ENCODE assay signal across 25 mouse cellular contexts in the genomic region with DNA sequence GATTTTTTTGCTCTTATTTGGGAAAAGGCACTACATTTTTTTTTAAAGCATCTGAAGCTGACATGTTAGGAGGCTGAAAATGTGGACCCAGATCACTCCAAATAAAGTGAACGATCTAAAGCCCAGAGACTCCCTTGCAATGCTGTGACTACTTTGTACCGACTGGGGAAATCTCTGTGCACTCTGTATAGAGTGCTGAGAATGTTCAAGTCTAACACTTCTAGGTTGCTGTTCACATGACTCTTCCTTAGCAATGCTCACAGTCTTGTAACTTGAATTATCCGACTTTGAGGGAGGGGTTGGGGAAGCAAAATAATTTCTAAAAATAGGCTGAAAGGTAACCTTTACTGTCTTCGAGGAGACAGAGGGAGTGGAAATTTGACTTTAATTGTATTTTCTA.
"Had no signal": no experiment of that assay in that cellular context is flagged by ENCODE, and none has a peak within 500 bp of the region (broad histone marks: within the 10 kb centered on the region; RNA-seq: fewer than 3 reads in every experiment).

No protein-coding gene starts in this region.

- H3K4me1 ChIP-seq: embryonic facial prominence, embryonic 10.5 days; embryonic facial prominence, embryonic 12.5 days; embryonic facial prominence, embryonic 15.5 days; forebrain, embryonic 12.5 days; heart, embryonic 10.5 days had no signal

- H3K27ac ChIP-seq: embryonic facial prominence, embryonic 10.5 days; embryonic facial prominence, embryonic 12.5 days; embryonic facial prominence, embryonic 13.5 days; embryonic facial prominence, embryonic 15.5 days; forebrain, embryonic 12.5 days; gastrocnemius, adult 2 months; heart, adult 2 months; heart, embryonic 10.5 days had no signal

- H3K9me3 ChIP-seq: embryonic facial prominence, embryonic 10.5 days; embryonic facial prominence, embryonic 12.5 days; embryonic facial prominence, embryonic 13.5 days; embryonic facial prominence, embryonic 15.5 days; forebrain, embryonic 12.5 days; heart, embryonic 10.5 days had no signal

- H3K27me3 ChIP-seq: embryonic facial prominence, embryonic 12.5 days; embryonic facial prominence, embryonic 13.5 days; embryonic facial prominence, embryonic 15.5 days; forebrain, embryonic 12.5 days had no signal

- DNase-seq: cerebellum, adult 2 months; cerebellum, adult 8-10 months; cerebellum, adult 9-10 months; cerebellum, adult 9-11 months; cerebellum, postnatal 10 days; cerebellum, postnatal 14 days; cerebellum, postnatal 25 days; cerebellum, postnatal 36 days; embryo, embryonic 11 days; gastrocnemius, adult 2 months; gastrocnemius, postnatal 10 days; gastrocnemius, postnatal 14 days; gastrocnemius, postnatal 25 days; gastrocnemius, postnatal 36 days; heart, adult 11 months; heart, adult 18-20 months; heart, adult 2 months had no signal

- H3K4me3 ChIP-seq: embryonic facial prominence, embryonic 10.5 days; embryonic facial prominence, embryonic 12.5 days; embryonic facial prominence, embryonic 13.5 days; embryonic facial prominence, embryonic 15.5 days; erythroblast, embryonic 14.5 days; forebrain, embryonic 12.5 days; gastrocnemius, adult 2 months; heart, adult 2 months; heart, embryonic 10.5 days had no signal

- H3K9ac ChIP-seq: embryonic facial prominence, embryonic 12.5 days; embryonic facial prominence, embryonic 13.5 days; embryonic facial prominence, embryonic 15.5 days; forebrain, embryonic 12.5 days had no signal

- H3K36me3 ChIP-seq: embryonic facial prominence, embryonic 10.5 days; embryonic facial prominence, embryonic 12.5 days; embryonic facial prominence, embryonic 13.5 days; embryonic facial prominence, embryonic 15.5 days; forebrain, embryonic 12.5 days; heart, embryonic 10.5 days had no signal

- H3K4me2 ChIP-seq: embryonic facial prominence, embryonic 12.5 days; embryonic facial prominence, embryonic 13.5 days; embryonic facial prominence, embryonic 15.5 days; forebrain, embryonic 12.5 days; heart, embryonic 11.5 days had no signal
